Mouse (Mus musculus): Measurements from ENCODE around the gene Itga11. TPM values are rescaled to one million over a fixed set of nuclear protein-coding genes. Genes with fewer than 3 reads are reported as not detected.
"Not testable (repeated sequence)": the region's sequence is repeated elsewhere in the genome, so short reads cannot be mapped to it uniquely, and the experiment has no call there.

Itga11 gene
- polyA plus RNA-seq, 1 experiment from 2014 or later = 1.4 TPM

DNA sequence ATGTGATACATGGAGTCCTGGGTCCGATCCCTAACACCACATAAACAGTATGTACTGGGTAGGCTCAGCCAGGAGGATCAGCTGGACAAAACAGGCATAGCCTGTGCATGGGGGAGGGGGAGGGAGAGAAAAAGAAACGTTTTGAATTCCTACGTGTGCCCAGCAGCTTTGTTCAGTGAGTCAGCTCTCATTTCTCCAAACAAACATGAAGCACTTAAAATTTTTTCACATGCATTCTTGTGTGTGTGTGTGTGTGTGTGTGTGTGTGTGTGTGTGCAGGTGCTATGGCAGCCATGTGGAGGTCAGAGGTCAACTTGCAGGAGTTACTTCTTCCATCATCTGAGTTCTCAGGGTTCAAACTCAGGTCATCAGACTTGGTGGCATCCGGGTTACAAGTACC, 97.8 kb downstream of the Itga11 start:
- H3K36me3 ChIP-seq = no peaks in the 10 kb centered on the region

DNA sequence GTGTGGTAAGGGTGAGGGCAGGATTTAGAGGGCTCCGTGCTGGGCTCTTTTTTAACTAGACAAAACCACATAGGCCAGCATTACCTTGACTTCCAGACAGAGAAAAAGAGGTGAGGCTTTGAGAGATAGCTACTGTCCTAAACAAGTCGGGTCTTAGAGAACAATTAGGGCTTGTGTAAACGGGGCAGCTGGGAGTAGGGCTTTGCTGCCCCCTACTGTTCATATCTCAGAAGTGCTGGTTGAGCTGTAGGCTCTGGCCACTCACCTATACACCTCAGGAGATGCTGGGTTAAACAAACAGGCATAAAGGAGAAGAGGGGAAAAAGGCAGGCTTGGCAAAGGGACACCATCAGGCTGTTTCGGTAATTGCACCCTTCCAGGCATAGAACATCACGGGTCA, 99.8 kb downstream of the Itga11 start:
- Histone ChIP-seq H3K4me2 (no peak overlapping the region), H3K36me3 (no peaks in the 10 kb centered on the region), H3K4me1 (replicated peaks) (peaks cover 9% of the 10 kb centered on the region), H3K27me3 (no peaks in the 10 kb centered on the region), H3K4me3 (no peak overlapping the region), H3K9me3 (no peaks in the 10 kb centered on the region), H3K27ac (replicated peaks) (no peak overlapping the region), H3K9ac (no peak overlapping the region)
- 8% methylated on average over 5 of the region's 5 CpGs for WGBS
- peak; percentile 74 for ATAC-seq (ENCODE audit: low read depth)

More for the DNA sequence above, 97.8 kb downstream of the Itga11 start:
- Histone ChIP-seq H3K27me3 (no peaks in the 10 kb centered on the region), H3K4me2 (no peak overlapping the region), H3K4me3 (no peak overlapping the region), H3K9ac (no peak overlapping the region), H3K4me1 (replicated peaks) (no peaks in the 10 kb centered on the region), H3K27ac (replicated peaks) (no peak overlapping the region), H3K9me3 (no peaks in the 10 kb centered on the region)
- 65% methylated on average over 4 of the region's 4 CpGs for WGBS
- ATAC-seq (ENCODE audit: low read depth) = no peak

DNA sequence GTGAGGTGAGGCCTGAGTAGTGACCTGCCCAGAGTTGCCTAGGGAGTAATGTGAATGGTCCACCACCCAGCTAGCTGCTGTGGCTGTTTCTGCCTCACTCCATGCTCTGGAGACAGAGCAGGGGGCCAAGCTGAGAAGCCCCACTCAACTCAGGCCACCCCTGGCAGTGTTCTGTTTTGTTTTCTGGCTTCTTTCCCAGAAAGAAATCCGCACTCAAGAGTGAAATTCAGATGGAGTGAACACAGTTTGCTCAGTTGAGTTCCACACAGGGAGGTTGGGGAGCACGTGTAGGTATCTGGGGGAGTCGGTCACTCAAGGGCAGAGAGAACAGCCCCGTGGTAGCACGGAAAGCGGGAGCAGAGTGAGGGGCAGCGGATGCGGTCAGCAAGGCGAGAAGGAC, 101.1 kb downstream of the Itga11 start:
- no peaks in the 10 kb centered on the region for H3K36me3 ChIP-seq
- H3K27ac ChIP-seq (replicated peaks) = no peak overlapping the region
- H3K9me3 ChIP-seq = no peaks in the 10 kb centered on the region
- no peak overlapping the region for H3K9ac ChIP-seq
- 89% methylated on average over 9 of the region's 9 CpGs for WGBS
- no peak overlapping the region for H3K4me2 ChIP-seq
- peaks cover 22% of the 10 kb centered on the region for H3K4me1 ChIP-seq (replicated peaks)
- no peaks in the 10 kb centered on the region for H3K27me3 ChIP-seq
- no peak overlapping the region for H3K4me3 ChIP-seq
- no peak for ATAC-seq (ENCODE audit: low read depth)

DNA sequence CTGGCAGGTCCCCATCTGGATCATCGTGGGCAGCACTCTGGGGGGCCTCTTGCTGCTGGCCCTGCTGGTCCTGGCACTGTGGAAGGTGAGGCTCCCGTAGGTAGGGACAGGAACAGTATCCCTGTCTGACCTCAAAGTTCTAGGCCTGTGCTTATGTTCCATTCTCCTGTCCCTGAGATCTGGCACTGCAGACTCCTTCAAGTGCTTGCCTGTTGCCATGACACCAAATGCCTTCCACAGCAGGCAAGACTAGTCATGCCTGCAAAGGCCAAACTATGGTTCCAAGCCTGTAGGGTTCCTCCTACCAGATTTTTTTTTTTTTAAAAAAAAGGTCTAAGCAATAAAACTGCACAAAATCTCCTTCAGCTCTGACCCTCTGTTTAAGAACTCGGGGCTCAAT, 104.3 kb downstream of the Itga11 start:
- no peak for ATAC-seq (ENCODE audit: low read depth)
- Histone ChIP-seq H3K4me3 (no peak overlapping the region), H3K9ac (no peak overlapping the region), H3K4me1 (replicated peaks) (peaks cover 25% of the 10 kb centered on the region), H3K36me3 (no peaks in the 10 kb centered on the region), H3K9me3 (no peaks in the 10 kb centered on the region), H3K27me3 (no peaks in the 10 kb centered on the region), H3K27ac (replicated peaks) (no peak overlapping the region), H3K4me2 (no peak overlapping the region)
- 73% methylated on average over 3 of the region's 3 CpGs for WGBS

GRCm38 (mm10) chr9:62782976-62783781, 105.6 kb downstream of the Itga11 start:
- 31% methylated on average over 16 of the region's 16 CpGs for WGBS
- peak; percentile 86 for ATAC-seq (ENCODE audit: low read depth)
- Histone ChIP-seq H3K9ac (0 out of 2 replicates have a peak overlapping the region, but pooled peaks have one; percentile 18), H3K4me1 (replicated peaks) (peaks cover 25% of the 10 kb centered on the region), H3K4me3 (no peak overlapping the region), H3K4me2 (peak overlapping the region; percentile 37), H3K36me3 (no peaks in the 10 kb centered on the region), H3K27me3 (no peaks in the 10 kb centered on the region), H3K27ac (replicated peaks) (peak overlapping the region; percentile 83), H3K9me3 (no peaks in the 10 kb centered on the region)

GRCm38 (mm10) chr9:62784233-62784632, 106.6 kb downstream of the Itga11 start:
- WGBS = 92% methylated on average over 2 of the region's 2 CpGs
- ATAC-seq (ENCODE audit: low read depth) = no peak
- no peak overlapping the region for H3K4me3 ChIP-seq
- no peaks in the 10 kb centered on the region for H3K27me3 ChIP-seq
- no peak overlapping the region for H3K4me2 ChIP-seq
- no peak overlapping the region for H3K9ac ChIP-seq
- peak overlapping the region; percentile 83 for H3K27ac ChIP-seq (replicated peaks)
- H3K4me1 ChIP-seq (replicated peaks) = peaks cover 25% of the 10 kb centered on the region
- H3K9me3 ChIP-seq = no peaks in the 10 kb centered on the region
- no peaks in the 10 kb centered on the region for H3K36me3 ChIP-seq

DNA sequence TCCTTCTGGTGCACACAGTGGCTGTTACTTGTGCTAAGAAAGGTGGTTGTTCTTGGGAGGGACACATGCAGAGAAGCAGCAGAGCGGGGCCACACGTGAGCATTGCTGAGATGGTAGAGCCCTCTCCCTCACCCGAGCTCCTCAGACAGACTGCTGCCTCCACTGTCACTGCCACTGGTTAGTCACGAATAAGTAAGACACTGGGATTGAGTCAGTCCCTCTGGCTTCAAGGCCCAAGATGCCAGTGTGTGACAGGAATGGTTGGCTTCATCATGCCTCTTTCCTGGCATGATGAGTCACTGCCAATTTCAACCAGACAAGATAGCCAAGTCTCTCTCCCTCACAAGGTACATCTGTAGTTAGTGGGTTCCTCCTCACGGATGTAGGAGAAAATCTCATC, 109.1 kb downstream of the Itga11 start:
- Histone ChIP-seq H3K4me3 (no peak overlapping the region), H3K27ac (replicated peaks) (no peak overlapping the region), H3K4me2 (no peak overlapping the region), H3K9ac (no peak overlapping the region), H3K4me1 (replicated peaks) (peaks cover 24% of the 10 kb centered on the region), H3K9me3 (no peaks in the 10 kb centered on the region), H3K27me3 (no peaks in the 10 kb centered on the region), H3K36me3 (peaks cover 5% of the 10 kb centered on the region; the same call in 1 of the 2 replicates)
- 81% methylated on average over 5 of the region's 5 CpGs for WGBS
- no peak for ATAC-seq (ENCODE audit: low read depth)

- peaks cover 20% of the 10 kb centered on the region for H3K36me3 ChIP-seq
- H3K4me2 ChIP-seq = no peak overlapping the region
- no peak overlapping the region for H3K9ac ChIP-seq
- 89% methylated on average over 12 of the region's 12 CpGs for WGBS
- no peak overlapping the region for H3K27ac ChIP-seq (replicated peaks)
- H3K27me3 ChIP-seq = no peaks in the 10 kb centered on the region
- no peaks in the 10 kb centered on the region for H3K4me1 ChIP-seq (replicated peaks)
- ATAC-seq (ENCODE audit: low read depth) = no peak
- no peak overlapping the region for H3K4me3 ChIP-seq
- H3K9me3 ChIP-seq = no peaks in the 10 kb centered on the region
These were observed 112.2 kb downstream of the Itga11 start for GRCm38 (mm10) chr9:62789856-62790255.

DNA sequence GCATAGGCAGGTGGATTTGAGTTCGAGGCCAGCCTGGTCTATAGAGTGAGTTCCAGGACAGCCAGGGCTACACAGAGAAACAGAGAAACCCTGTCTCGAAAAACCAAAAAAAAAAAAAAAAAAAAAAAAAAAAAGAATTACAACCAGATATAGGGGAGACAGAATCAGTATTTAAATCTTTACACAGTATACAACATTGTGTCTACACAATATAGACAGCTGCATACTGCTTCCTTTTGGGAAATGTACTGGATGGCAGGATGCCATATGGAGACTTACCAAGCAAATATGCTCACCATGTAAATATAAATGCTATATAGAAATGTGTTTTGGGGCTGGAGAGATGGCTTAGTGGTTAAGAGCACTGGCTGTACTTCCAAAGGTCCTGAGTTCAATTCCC, 121.6 kb downstream of the Itga11 start:
- H3K27me3 ChIP-seq; H3K9me3 ChIP-seq; H3K27ac ChIP-seq (replicated peaks); H3K4me3 ChIP-seq; H3K4me1 ChIP-seq (replicated peaks); H3K4me2 ChIP-seq; H3K9ac ChIP-seq; ATAC-seq (ENCODE audit: low read depth): not testable (repeated sequence)
- peaks cover 34% of the 10 kb centered on the region for H3K36me3 ChIP-seq
- 90% methylated on average over 2 of the region's 2 CpGs for WGBS

- ATAC-seq (ENCODE audit: low read depth) = no peak
- H3K27ac ChIP-seq (replicated peaks) = peak overlapping the region; percentile 97
These were observed 132.5 kb downstream of the Itga11 start for GRCm38 (mm10) chr9:62810095-62810494.

GRCm38 (mm10) chr9:62810543-62811515, 133.2 kb downstream of the Itga11 start:
- H3K9me3 ChIP-seq = no peaks in the 10 kb centered on the region
- peak overlapping the region; percentile 75 for H3K4me3 ChIP-seq
- H3K27ac ChIP-seq (replicated peaks) = peak overlapping the region; percentile 97
- H3K4me1 ChIP-seq (replicated peaks) = peaks cover 35% of the 10 kb centered on the region
- peak overlapping the region; percentile 88 for H3K9ac ChIP-seq
- peak overlapping the region; percentile 89 for H3K4me2 ChIP-seq
- H3K36me3 ChIP-seq = no peaks in the 10 kb centered on the region
- no peaks in the 10 kb centered on the region for H3K27me3 ChIP-seq
- ATAC-seq (ENCODE audit: low read depth) = peak; percentile 73
- under 1% methylated on average over 58 of the region's 58 CpGs for WGBS

More at GRCm38 (mm10) chr9:62810095-62810494, 132.5 kb downstream of the Itga11 start:
- Histone ChIP-seq H3K9me3 (no peaks in the 10 kb centered on the region), H3K4me3 (peak overlapping the region; percentile 75), H3K4me2 (peak overlapping the region; percentile 89), H3K36me3 (no peaks in the 10 kb centered on the region), H3K4me1 (replicated peaks) (peaks cover 35% of the 10 kb centered on the region), H3K27me3 (no peaks in the 10 kb centered on the region), H3K9ac (peak overlapping the region; percentile 88)
- 19% methylated on average over 8 of the region's 8 CpGs for WGBS
